Mouse (Mus musculus) cerebellum, adult 9-10 months (tissue): ENCODE results near the gene Igfbp7.

Experiments
- DNase-seq: peaks from one replicate; pipeline ENCODE4 v3.0.0; 2022

Igfbp7 gene

DNA sequence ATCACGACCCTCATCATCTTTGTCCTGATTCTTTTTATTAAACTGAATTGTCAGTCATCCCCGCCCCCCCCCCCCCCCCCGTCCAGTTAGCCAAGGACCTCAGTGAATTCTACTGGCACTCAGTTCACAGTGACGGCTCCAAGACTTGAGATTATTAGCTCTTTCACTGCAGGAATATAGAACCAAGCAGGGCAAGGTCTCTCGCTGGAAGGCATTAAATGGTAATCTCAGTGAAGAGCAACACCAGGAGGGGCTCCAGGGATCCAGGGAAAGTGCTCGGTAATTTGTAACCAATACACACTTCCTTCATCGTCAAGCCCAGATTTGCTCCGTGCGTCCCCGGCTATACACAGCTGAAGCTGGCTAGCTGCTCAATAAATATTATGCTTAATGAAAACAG, 2.9 kb downstream of the Igfbp7 start:
- no peak for DNase-seq

GRCm38 (mm10) chr5:77402901-77403300, 4.9 kb downstream of the Igfbp7 start:
- DNase-seq = no peak

- no peak for DNase-seq
Observed at GRCm38 (mm10) chr5:77402137-77402536, 5.7 kb downstream of the Igfbp7 start.

- DNase-seq = no peak
Observed at GRCm38 (mm10) chr5:77400823-77401222, 7.0 kb downstream of the Igfbp7 start.

GRCm38 (mm10) chr5:77400151-77400550, 7.7 kb downstream of the Igfbp7 start:
- DNase-seq = no peak

- DNase-seq = no peak
Observed at GRCm38 (mm10) chr5:77399076-77399475, 8.8 kb downstream of the Igfbp7 start.

- no peak for DNase-seq
Observed at GRCm38 (mm10) chr5:77398285-77399057, 9.4 kb downstream of the Igfbp7 start.

DNA sequence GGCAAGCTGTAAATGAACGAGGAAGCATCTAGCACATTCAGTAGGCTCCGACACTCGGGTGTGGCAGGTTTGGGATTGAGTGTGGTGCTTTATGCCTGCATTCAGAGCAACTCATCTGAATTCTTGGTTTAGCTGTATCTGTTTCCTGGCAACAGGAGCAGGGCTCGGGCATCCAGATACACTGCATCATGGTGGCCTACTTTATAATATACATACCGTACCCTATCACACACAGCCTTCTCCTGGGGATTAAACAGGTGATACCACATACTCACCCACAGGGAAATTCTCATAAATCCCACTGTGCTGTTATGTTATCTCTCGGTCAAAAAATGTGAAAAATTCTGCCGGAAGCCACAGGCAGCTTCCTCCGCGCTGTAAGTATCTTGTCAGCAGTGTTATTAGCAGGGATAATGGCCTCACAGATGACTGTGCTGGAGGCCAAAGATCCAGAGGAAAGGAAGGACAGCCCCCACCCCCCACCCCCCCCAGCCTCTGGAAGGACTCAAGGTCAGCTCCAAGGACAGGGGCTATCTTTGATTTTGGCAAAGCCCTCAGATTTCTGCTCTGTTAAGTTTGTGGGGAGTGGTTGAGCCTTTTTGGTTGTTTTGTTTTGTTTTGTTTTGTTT, 13.7 kb downstream of the Igfbp7 start:
- no peak for DNase-seq

DNA sequence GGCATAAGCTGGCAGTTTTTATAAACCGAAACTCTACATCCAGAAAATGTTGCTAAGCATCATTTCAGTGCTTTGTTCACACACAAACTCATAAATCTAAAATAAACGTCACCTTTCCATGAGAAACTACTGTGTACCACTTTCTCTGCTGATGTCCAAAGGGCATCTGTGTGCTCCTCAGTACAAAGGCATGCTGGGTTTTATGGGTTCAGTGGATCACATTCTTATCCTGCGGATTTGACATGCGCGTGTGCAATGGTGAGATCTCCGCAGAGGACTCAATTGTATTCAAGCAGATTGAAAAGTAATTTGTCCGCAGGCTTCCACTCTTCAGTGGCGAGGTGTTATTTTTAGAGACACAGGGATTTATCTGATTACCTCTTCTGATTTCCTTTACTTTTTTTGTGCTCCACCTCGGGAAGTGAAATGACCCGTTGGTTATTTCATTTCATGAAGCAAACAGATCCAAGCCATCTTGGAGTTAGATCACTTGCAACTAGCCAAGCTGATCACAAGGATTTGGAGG, 14.7 kb downstream of the Igfbp7 start:
- DNase-seq = no peak

DNA sequence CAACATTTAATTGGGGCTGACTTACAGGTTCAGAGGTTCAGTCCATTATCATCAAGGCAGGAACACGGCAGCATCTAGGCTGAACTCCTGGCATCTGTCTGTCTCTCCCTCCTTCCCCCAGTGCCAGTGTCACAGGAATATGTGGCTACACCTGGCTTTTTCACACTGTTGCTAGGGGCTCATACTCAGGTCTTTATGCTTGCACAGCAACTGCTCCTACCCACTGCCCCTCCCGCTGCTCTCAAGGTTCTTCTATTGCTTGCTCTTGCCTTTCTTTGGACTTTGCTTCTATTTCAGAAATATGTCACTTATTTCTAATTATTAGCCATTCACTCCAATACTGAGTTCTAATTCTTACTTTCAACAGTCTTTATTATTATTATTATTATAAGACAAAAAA, 17.6 kb downstream of the Igfbp7 start:
- DNase-seq = no peak

- DNase-seq = no peak
Observed at GRCm38 (mm10) chr5:77388359-77388758, 19.5 kb downstream of the Igfbp7 start.

- DNase-seq = no peak
Observed at GRCm38 (mm10) chr5:77387414-77387704, 20.5 kb downstream of the Igfbp7 start.

GRCm38 (mm10) chr5:77386596-77387413, 21.0 kb downstream of the Igfbp7 start:
- no peak for DNase-seq

- DNase-seq = no peak
Observed at GRCm38 (mm10) chr5:77385900-77386595, 21.8 kb downstream of the Igfbp7 start.

- DNase-seq = no peak
Observed at GRCm38 (mm10) chr5:77385221-77385620, 22.6 kb downstream of the Igfbp7 start.

DNA sequence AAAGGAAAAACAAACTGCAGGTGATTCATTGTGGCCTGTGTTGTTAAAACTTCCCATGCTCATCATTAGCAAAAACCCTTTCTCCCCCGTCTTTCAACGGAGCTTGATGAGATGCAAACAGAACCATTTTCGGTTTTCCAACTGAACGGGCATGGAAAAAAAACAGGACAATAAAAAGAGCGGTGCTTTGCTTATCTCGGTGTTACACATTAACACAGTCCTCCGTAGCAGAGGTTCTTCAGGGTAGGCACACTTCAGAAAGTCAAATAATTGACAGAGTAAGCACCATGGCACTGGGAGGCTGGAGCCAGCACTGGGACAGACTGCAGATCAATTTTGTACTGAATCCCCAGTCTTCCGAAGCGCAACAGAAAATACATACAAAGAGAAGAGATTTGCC, 23.1 kb downstream of the Igfbp7 start:
- DNase-seq = no peak

DNA sequence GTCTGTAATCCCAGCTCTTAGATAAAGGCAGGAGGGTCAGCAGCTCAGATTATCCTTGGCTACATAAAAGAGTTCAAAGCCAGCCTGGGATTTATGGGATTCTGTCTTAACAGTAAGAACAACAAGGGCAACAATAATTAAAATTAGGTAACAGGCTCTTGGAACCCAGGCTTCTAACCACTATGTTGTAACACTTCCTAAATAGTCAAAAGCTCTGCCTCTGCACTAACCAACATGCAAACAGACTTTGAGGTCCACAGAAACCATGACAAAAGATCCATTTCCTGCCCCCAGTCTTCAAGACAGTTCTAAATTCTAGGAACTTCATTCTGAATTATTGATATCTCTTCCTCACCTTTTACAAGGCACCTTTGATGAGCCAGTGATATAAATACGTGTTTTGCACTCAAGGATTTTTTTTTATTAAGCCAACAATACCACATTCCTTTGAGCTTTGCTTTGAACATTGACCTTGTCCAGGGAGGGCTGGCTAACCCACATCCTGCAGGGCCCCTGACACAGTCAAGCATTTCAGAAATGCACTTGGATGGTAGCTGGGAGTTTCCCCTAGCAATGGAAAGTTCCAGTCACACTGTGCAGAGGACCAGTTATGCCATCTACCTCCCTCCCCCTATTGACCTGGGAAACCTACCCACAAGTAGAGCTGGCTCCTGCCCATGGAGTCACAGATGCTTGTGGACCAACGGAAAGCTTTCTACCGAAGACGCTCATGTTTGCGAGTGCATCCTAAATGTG, 23.9 kb downstream of the Igfbp7 start:
- DNase-seq = no peak

DNA sequence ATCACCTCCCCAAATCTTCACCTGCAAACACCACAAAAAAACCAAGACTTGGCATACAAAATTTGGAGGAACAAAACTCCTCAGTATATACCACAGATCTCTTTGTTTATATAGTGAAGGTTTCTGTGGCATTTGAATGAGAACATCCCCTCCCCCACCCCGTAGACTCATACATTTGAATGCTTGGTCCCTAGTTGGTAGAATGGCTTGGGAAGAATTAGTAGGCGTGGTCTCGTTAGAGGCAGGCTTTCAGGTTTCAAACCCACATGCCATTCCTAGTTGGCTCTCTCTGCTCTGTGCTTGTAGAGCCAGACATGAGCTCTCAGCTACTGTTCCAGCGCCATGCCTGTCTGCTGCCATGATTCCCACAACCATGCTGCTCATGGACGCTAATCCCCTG, 26.2 kb downstream of the Igfbp7 start:
- DNase-seq = no peak

DNA sequence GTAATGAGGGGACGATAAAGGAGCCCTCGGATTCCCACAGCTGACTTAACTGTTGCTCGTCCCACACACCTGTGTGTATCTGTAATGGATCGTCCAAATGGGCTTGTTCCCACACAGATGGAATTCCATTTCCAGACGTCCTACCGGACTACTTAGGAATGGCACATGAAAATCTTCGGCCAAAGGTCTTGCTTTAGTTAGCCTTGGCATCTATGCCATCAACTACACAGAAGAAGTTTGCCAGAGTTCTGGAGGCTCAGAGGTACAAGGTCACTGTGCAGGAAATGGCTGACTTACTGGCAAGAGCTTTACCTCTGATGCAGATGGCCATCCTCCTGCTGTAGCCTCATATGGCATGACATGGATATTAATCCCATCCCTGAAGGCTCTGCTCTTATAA, 26.6 kb downstream of the Igfbp7 start:
- DNase-seq = no peak

GRCm38 (mm10) chr5:77380321-77380901, 27.4 kb downstream of the Igfbp7 start:
- DNase-seq = no peak

GRCm38 (mm10) chr5:77379434-77380135, 28.3 kb downstream of the Igfbp7 start:
- no peak for DNase-seq
